ENCODE assay signal across 12 mouse cellular contexts in the genomic region with DNA sequence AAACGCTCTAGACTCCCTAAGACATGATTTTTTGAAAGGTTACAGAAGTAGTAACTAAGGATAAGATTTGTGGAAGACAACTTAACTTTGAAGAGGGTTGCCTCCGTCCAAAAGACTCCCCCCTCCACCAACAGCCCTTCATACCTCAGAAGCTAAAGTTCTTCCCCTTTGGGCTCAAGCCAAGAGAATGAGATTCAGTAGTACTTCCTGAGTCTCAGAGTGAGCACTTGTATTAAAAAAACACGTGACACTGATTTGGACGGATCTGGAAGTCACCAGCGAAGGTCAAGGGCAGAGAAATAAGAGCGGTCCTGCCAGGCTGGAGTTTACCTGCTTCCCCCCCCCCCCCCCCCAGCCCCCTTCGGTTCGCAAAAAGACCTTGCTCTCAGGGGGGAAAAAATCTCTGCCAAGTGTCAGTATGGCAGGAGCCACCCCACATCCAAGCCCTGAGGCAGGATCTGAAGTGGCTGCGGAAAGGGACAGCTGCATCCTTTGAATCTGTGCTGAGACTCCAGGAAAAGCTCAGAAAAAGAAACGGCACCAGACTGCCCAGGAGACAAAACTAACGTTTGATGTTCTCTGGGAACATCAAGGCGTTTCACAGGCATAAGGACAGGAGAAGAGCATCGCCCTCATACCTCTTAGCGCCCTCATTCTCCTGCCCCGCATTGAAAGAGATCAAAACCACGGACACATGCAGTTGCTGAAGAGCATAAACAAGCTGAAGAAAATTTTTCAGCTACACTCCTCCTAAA.
DNase-seq lines count a peak whose midpoint lies in the region; ATAC-seq and TF ChIP-seq lines count a peak whose summit lies in the region.
"Had no signal": no experiment of that assay in that cellular context is flagged by ENCODE, and none has a peak within 500 bp of the region (broad histone marks: within the 10 kb centered on the region; RNA-seq: fewer than 3 reads in every experiment).

No protein-coding gene starts in this region.

- H3K4me3 ChIP-seq in heart, embryonic 16.5 days (ENCODE audit: low read length): peak overlapping the region; percentile 18
- no peak overlapping the region for H3K4me3 ChIP-seq in heart, adult 2 months
- 0 out of 2 replicates have a peak overlapping the region, but pooled peaks have one; percentile 5 for H3K4me3 ChIP-seq in left cerebral cortex, adult 2 months
- H3K4me3 ChIP-seq in embryonic facial prominence, embryonic 10.5 days: no peak overlapping the region; the same call in 1 of the 2 replicates
- no peak overlapping the region for H3K4me3 ChIP-seq in limb, embryonic 14.5 days (replicated peaks; ENCODE audit: low read length)
- H3K4me3 ChIP-seq: forebrain, embryonic 10.5 days; liver, embryonic 15.5 days had no signal

- no peaks in the 10 kb centered on the region for H3K36me3 ChIP-seq in heart, embryonic 16.5 days (ENCODE audit: control insufficient read depth, insufficient read depth)
- H3K36me3 ChIP-seq in heart, adult 2 months (ENCODE audit: control insufficient read depth, insufficient read depth, low read length): no peaks in the 10 kb centered on the region
- H3K36me3 ChIP-seq in embryonic facial prominence, embryonic 10.5 days (replicated peaks): no peaks in the 10 kb centered on the region
- no peaks in the 10 kb centered on the region for H3K36me3 ChIP-seq in limb, embryonic 14.5 days (ENCODE audit: control insufficient read depth, insufficient read depth, low read length)
- H3K36me3 ChIP-seq: forebrain, embryonic 10.5 days; liver, embryonic 15.5 days had no signal

- intact Hi-C loops in heart, adult 2 months (cut with DNase I): no loop called here
- intact Hi-C loops in left cerebral cortex, adult 2 months (cut with DNase I): loop anchor here (5.0 kb wide), 1 partner anchor 36 kb away; no protein-coding TSS in a partner anchor

- no peak for TF ChIP-seq EP300 in heart, adult 2 months (IDR thresholded peaks at IDR 0.05; ENCODE audit: insufficient read depth, low read depth, low read length)

- 36% methylated on average over 16 of the region's 16 CpGs for WGBS in heart, embryonic 16.5 days
- WGBS in heart, adult 2 months: 25% methylated on average over 16 of the region's 16 CpGs
- 43% methylated on average over 16 of the region's 16 CpGs for WGBS in embryonic facial prominence, embryonic 10.5 days
- 42% methylated on average over 16 of the region's 16 CpGs for whole genome bisulfite sequencing in limb, embryonic 14.5 days

- no peak for DNase-seq in heart, adult 2 months
- DNase-seq in left cerebral cortex, adult 2 months (ENCODE audit: extremely low spot score in 1 of 2, low spot score in 2 of 2): no peak
- no peak for DNase-seq in left cerebral cortex, adult 11 months (ENCODE audit: low spot score)
- DNase-seq in embryonic facial prominence, embryonic 10.5 days (ENCODE audit: low spot score): peak; percentile 27
- DNase-seq in limb, embryonic 14.5 days (ENCODE audit: low spot score): no peak
- no peak for DNase-seq in T-cell, adult 2 months (ENCODE audit: low spot score)
- no peak for DNase-seq in left cerebral cortex, adult 8-10 months (ENCODE audit: low spot score in 2 of 2)
- DNase-seq: cerebellum, postnatal 14 days; gastrocnemius, postnatal 25 days had no signal

- ATAC-seq in heart, embryonic 16.5 days (replicated peaks; ENCODE audit: extremely low read depth, insufficient read depth, low FRiP score): no peak
- ATAC-seq in limb, embryonic 14.5 days (ENCODE audit: low FRiP score, low read depth): no peak

- peak overlapping the region; percentile 53 for H3K4me2 ChIP-seq in heart, embryonic 16.5 days (ENCODE audit: low read depth, low read length)
- H3K4me2 ChIP-seq in limb, embryonic 14.5 days (replicated peaks; ENCODE audit: low read depth, low read length, severe bottlenecking): 0 out of 2 replicates have a peak overlapping the region, but pooled peaks have one; percentile 2
- H3K4me2 ChIP-seq: liver, embryonic 15.5 days had no signal

- peaks cover 5% of the 10 kb centered on the region for H3K4me1 ChIP-seq in heart, embryonic 16.5 days (ENCODE audit: control insufficient read depth, insufficient read depth, low read length)
- no peaks in the 10 kb centered on the region for H3K4me1 ChIP-seq in heart, adult 2 months (ENCODE audit: control insufficient read depth, insufficient read depth, low read length)
- H3K4me1 ChIP-seq in embryonic facial prominence, embryonic 10.5 days: peaks cover 9% of the 10 kb centered on the region
- 0 out of 2 replicates have a peak, but pooled peaks cover 4% of the 10 kb centered on the region for H3K4me1 ChIP-seq in limb, embryonic 14.5 days (ENCODE audit: control insufficient read depth, insufficient read depth, low read length)
- H3K4me1 ChIP-seq: liver, embryonic 15.5 days had no signal

- TF ChIP-seq CTCF in heart, adult 2 months (IDR thresholded peaks at IDR 0.05): no peak
- TF ChIP-seq CTCF in left cerebral cortex, adult 2 months (IDR thresholded peaks at IDR 0.05): no peak

- no peaks in the 10 kb centered on the region for H3K79me2 ChIP-seq in heart, adult 2 months (replicated peaks; ENCODE audit: control insufficient read depth, insufficient read depth, low read length)

- H3K27ac ChIP-seq in heart, embryonic 16.5 days (ENCODE audit: low read length): no peak overlapping the region
- no peak overlapping the region for H3K27ac ChIP-seq in heart, adult 2 months
- peak overlapping the region; percentile 80 for H3K27ac ChIP-seq in left cerebral cortex, adult 2 months
- no peak overlapping the region; the same call in 1 of the 2 replicates for H3K27ac ChIP-seq in embryonic facial prominence, embryonic 10.5 days (replicated peaks)
- no peak overlapping the region for H3K27ac ChIP-seq in limb, embryonic 14.5 days (replicated peaks; ENCODE audit: low read depth, low read length)
- H3K27ac ChIP-seq: forebrain, embryonic 10.5 days; liver, embryonic 15.5 days had no signal

- no peak overlapping the region for H3K9ac ChIP-seq in heart, embryonic 16.5 days (ENCODE audit: low read length)
- H3K9ac ChIP-seq in heart, adult 2 months (ENCODE audit: low read depth, low read length): no peak overlapping the region
- H3K9ac ChIP-seq in limb, embryonic 14.5 days (ENCODE audit: low read depth, low read length, severe bottlenecking): no peak overlapping the region
- H3K9ac ChIP-seq: liver, embryonic 15.5 days had no signal

- H3K27me3 ChIP-seq in heart, embryonic 16.5 days (ENCODE audit: control insufficient read depth, insufficient read depth, low read length): no peaks in the 10 kb centered on the region
- H3K27me3 ChIP-seq in heart, adult 2 months (ENCODE audit: control insufficient read depth, insufficient read depth, low read length): no peaks in the 10 kb centered on the region
- no peaks in the 10 kb centered on the region for H3K27me3 ChIP-seq in embryonic facial prominence, embryonic 10.5 days (replicated peaks; ENCODE audit: low read depth, poor library complexity, severe bottlenecking)
- no peaks in the 10 kb centered on the region for H3K27me3 ChIP-seq in limb, embryonic 14.5 days (ENCODE audit: control insufficient read depth, insufficient read depth, low read length)
- H3K27me3 ChIP-seq: liver, embryonic 15.5 days had no signal

- no peak for TF ChIP-seq POLR2A in heart, adult 2 months (IDR thresholded peaks at IDR 0.05; ENCODE audit: insufficient read depth, low read depth, low read length)
- TF ChIP-seq POLR2A in limb, embryonic 14.5 days (IDR thresholded peaks at IDR 0.05; ENCODE audit: borderline replicate concordance, extremely low read depth, insufficient read depth, insufficient read length): no peak

- no peaks in the 10 kb centered on the region for H3K9me3 ChIP-seq in heart, embryonic 16.5 days (replicated peaks; ENCODE audit: control insufficient read depth, low read length)
- no peaks in the 10 kb centered on the region for H3K9me3 ChIP-seq in embryonic facial prominence, embryonic 10.5 days
- no peaks in the 10 kb centered on the region for H3K9me3 ChIP-seq in limb, embryonic 14.5 days (ENCODE audit: control insufficient read depth, low read length)
- H3K9me3 ChIP-seq: forebrain, embryonic 10.5 days; liver, embryonic 15.5 days had no signal

Comparison
In these comparisons a context has a peak if more than half of its experiments do, and no peak if none do; other contexts are left out.
1. H3K4me3 ChIP-seq: peak in heart, embryonic 16.5 days (single experiment) and left cerebral cortex, adult 2 months (single experiment); none in heart, adult 2 months (single experiment), embryonic facial prominence, embryonic 10.5 days (single experiment) and limb, embryonic 14.5 days (single experiment).